Mouse (Mus musculus): Measurements from ENCODE around the gene Arid3b.

- peak; percentile 46; the same call in 1 of the 2 replicates for TF ChIP-seq POLR2A (IDR thresholded peaks at IDR 0.05; ENCODE audit: borderline replicate concordance, extremely low read depth, low read depth, low read length)
- TF ChIP-seq CTCF (IDR thresholded peaks at IDR 0.05; ENCODE audit: insufficient read depth, low read length) = no peak
Measured at GRCm38 (mm10) chr9:57764974-57765363, 71.6 kb downstream of the Arid3b start.
